Mouse (Mus musculus): ENCODE results near the gene Psen2.

The Psen2 gene

DNA sequence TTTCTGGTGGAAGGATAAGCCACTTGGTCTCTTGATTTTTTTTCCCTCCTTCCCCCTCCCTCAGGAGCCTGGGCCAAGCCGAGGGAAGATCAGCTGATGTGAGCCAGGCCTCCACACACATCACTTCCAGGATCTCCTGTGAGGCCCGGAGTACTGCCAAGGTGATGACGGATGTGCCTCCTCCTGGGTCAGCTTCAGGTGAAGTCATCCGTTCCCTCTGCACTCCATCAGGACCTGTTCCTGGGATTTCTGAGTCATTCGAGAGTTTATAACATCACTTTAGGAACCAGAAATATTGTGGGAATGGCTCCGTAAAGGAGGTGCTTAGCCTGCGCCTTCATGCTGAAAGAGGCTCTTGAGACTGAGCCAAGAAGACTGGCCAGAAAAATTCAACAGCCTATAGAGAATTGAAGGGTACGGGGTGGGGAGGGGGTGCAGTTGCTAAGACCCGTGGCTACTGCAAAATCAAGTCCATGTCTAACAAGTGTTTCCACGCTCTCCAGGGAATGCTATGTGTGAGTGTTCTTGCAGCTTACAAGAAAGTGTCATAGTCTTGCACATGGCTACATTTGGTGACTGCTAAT is 11.6 kb upstream of the Psen2 start:
- DNase-seq = peak; percentile 97

GRCm38 (mm10) chr1:180269033-180269432 is 5.8 kb upstream of the Psen2 start:
- DNase-seq = no peak

- DNase-seq = peak; percentile 98
Measured at GRCm38 (mm10) chr1:180268249-180269031, 5.2 kb upstream of the Psen2 start.

GRCm38 (mm10) chr1:180267151-180267550 is 3.9 kb upstream of the Psen2 start:
- DNase-seq = peak; percentile 89

- peak; percentile 94 for DNase-seq
Measured at GRCm38 (mm10) chr1:180265399-180265798, 2.2 kb upstream of the Psen2 start.

GRCm38 (mm10) chr1:180264851-180265250 is 1.6 kb upstream of the Psen2 start:
- peak; percentile 88 for DNase-seq

GRCm38 (mm10) chr1:180264389-180264788 is 1.2 kb upstream of the Psen2 start:
- peak; percentile 80 for DNase-seq

- DNase-seq = peak; percentile 74
Measured at GRCm38 (mm10) chr1:180261857-180262570, 1.2 kb downstream of the Psen2 start.

- peak; percentile 78 for DNase-seq
Measured at GRCm38 (mm10) chr1:180261415-180261814, 1.8 kb downstream of the Psen2 start.

GRCm38 (mm10) chr1:180260886-180261285 is 2.4 kb downstream of the Psen2 start:
- DNase-seq = peak; percentile 93

- peak; percentile 79 for DNase-seq
Measured at GRCm38 (mm10) chr1:180259753-180260152, 3.5 kb downstream of the Psen2 start.

DNA sequence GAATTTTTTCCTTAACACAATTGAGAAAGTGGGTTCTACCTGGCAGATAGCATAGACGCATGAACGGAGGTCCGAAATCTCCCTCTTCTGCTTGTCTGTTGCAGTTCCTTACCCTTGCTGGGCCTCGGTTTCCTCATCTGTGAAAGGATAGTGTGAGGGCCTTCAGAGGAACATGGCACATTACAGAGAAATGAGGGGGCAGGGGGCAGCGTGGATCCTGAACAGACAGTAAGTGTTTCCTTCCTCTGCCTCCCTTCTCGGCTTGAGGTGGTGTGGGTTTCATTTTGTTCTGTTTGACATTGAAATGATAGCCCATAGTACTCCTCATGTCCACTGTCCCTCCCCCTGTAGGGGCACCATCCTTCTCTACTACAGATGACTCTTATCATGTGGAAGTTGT is 5.8 kb downstream of the Psen2 start:
- DNase-seq = peak; percentile 82

- DNase-seq = peak; percentile 89
Measured at GRCm38 (mm10) chr1:180256866-180257265, 6.4 kb downstream of the Psen2 start.

DNA sequence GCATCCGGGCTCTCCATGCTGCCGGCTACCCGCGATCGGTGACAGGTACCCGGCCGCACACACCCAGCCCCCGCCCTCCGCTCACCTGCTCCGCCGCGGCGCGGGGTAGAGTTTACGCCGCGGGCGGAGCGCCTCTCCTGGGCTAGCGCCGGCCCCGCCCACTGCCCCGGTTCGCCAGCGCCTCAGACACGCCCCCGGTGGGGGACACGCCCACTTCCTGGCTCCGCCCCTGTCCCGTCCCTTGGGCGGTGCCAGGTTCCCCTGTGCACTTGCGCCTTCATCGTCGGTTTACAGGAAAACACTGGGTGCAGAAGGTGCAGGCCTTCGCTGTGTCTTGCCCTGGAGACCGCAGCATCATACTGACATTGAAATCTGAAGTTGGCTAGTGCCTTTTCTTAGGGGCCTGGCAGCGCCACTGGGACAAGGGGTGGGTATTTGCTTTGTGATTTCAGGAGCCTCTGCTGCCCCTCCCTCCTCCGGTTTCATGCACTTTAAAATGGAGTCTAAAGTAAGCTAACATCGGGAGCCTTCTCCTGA is 7.0 kb downstream of the Psen2 start:
- DNase-seq = peak; percentile 99

GRCm38 (mm10) chr1:180255294-180256117 is 7.7 kb downstream of the Psen2 start:
- DNase-seq = peak; percentile 91

- no peak for DNase-seq
Measured at GRCm38 (mm10) chr1:180254316-180254715, 8.9 kb downstream of the Psen2 start.

DNA sequence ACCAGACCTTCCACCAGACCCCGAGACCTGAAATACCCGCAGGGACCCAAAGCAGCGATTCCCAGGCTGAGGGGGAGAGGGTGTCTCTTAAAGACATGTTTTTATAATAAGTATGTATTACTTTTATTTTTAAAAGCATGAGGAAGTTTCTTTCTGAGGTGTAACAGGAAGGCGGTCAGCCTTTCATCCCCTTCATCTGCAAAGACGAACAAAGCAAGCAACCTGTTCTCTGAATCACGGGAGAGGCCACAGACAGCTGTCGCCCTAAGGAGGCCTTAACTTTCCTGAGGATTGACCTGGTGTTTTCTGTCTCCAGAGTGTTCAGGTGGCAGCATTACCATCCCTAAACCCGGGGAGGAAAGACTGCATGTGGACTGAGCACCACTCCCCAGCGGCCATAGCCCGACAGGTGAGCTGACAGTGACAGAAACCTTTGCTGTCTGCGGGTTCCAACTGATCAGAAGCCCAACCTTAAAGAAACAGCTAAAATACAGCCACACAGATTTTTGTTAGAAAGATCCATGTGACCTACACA is 10.5 kb downstream of the Psen2 start:
- DNase-seq = peak; percentile 76

DNA sequence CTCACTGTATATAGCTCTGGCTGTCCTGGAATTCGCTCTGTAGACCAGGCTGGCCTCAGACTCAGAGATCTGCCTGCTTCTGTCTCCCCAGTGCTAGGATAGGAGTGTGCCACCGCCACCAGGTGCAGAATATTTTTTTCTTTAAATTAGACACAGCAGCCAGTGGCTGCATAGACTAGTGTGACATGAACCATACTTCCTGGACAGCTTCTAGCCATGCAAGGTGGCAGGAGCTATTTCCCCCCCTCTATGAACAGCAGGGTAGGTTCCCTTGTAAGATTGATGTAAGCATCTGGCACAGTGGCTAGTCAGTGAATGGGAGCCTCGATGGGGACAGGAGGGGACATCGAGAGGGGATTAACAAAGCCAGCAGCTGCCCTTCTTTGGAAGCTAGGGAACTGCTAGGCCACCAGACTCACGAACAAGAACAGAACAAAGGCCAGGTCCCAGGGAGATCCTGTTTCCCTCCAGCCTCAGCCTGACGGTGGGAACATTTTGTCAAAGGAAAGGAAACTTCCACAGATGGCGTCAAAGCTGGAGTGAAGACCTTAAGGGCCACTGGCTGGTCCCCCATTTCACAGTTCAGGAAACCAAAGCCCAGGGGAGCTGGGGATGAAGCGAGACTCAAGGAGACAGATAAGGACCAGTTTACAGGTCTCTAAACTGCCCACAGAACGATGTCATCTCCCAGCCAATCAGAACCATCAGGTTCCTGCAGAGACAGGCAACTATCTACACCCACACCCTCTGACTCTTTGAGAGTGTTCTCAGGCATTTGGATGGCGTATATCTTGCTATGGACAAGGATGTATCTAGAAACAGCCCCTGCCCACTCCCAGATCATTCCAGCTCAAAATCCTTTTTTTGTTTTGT is 11.8 kb downstream of the Psen2 start:
- peak; percentile 93 for DNase-seq

DNA sequence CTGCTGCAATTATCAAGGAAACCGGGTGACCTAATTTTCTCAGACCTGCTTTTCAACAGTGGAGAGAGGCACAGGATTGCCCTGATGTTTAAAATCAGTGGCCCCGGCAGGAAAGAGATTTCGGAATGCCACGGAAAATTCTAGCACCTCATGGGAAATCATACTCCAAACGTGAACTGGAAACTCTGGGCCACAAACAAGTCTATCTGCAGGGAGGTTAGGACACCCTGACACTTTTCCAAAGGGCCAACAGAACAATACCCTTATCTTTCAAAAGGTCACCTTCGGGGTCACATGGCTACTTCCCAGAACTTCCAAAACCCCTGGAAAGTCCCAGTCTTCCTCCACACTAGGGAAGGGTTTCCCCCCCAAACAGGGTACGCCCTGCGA is 12.8 kb downstream of the Psen2 start:
- peak; percentile 94 for DNase-seq

GRCm38 (mm10) chr1:180249666-180250440 is 13.4 kb downstream of the Psen2 start:
- DNase-seq = peak; percentile 99
